Mouse (Mus musculus) stomach, postnatal 0 days (tissue): ENCODE measurements around the gene Arl5a.

Source experiments
- CTCF ChIP-seq: IDR thresholded peaks from 2 replicates; pipeline ENCODE4 v1.5.1; 2016; ENCODE audit warnings: antibody characterized with exemption, low read depth, mild to moderate bottlenecking, moderate library complexity
- EP300 ChIP-seq: optimal IDR thresholded peaks from 2 replicates; pipeline ENCODE3; 2016; ENCODE audit warnings: antibody characterized with exemption

DNA sequence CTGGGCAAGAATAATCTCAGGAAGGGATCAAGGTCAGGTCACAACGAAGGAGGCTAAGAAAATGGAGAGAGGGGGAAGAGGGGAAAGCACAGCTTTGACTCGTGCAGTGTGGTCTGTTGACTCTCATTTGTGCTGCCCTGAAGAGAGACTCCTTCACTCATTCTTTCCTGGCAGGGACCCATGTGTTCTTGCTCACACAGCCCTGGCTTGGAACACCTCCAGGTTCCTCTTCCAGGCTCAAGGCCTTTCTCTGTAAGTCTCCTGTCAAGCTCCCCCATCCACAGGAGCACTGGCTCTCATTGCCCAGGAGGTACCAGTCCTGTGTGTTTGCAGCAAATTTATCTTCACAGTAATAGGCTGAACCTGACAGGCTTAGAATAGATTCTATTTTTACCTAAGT lies 53.6 kb downstream of the Arl5a start:
- no peak for TF ChIP-seq CTCF
- no peak for TF ChIP-seq EP300
